Mouse (Mus musculus) right cerebral cortex, adult 2 months (tissue): ENCODE data around the gene Rnf150.
"Not testable (repeated sequence)": the region's sequence is repeated elsewhere in the genome, so short reads cannot be mapped to it uniquely, and the experiment has no call there.

Source experiments
- DNase-seq, 2 experiments: peaks; one replicate each; pipeline ENCODE4 v3.0.0; 2021 to 2022; ENCODE audit warnings: low spot score in 2 of 2

Gene Rnf150

DNA sequence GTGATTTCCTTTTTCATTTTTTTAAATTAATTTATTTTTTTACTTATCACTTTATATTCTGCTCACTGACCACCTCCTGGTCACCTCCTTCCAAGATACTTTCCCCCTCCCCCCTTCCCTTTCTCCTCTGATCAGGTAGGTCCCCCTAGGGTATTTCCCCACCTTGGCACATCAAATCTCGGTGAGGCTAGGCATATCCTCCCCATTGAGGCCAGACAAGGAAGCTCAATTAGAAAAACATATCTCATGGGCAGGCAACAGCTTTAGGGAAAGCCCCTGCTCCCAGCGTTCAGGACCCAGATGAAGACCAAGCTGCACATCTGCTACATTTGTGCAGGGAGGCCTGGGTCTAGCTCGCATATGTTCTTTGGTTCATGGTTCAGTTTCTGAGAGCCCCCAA is 211.1 kb downstream of the Rnf150 start:
- no peak for DNase-seq

GRCm38 (mm10) chr8:83076621-83077020 is 213.5 kb downstream of the Rnf150 start:
- DNase-seq: no peak

- DNase-seq: no peak
These were observed 214.2 kb downstream of the Rnf150 start for GRCm38 (mm10) chr8:83077329-83077728.

GRCm38 (mm10) chr8:83078701-83079533 is 215.8 kb downstream of the Rnf150 start:
- DNase-seq: no peak

- DNase-seq: no peak
These were observed 216.3 kb downstream of the Rnf150 start for GRCm38 (mm10) chr8:83079534-83079844.

- DNase-seq: no peak
These were observed 218.1 kb downstream of the Rnf150 start for GRCm38 (mm10) chr8:83081266-83081665.

GRCm38 (mm10) chr8:83081806-83082205 is 218.7 kb downstream of the Rnf150 start:
- DNase-seq: not testable (repeated sequence)

DNA sequence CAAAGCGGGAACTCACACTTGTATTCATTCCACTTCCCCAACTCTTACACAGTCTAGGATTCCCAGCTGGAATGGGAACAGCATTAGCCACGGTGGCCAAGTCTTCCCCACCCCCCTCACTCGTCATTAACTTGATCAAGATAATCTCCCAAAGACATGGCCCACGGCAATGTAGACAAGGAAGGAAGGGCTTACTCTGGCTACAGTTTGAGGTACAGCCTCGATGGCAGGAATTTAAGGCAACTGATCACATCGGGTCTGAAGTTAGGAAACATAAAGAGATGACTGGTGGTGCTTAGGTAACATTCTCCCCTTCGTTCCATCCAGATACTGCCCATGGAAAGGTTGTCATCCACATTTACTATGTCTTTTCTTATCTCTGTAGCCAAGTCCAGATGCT is 219.1 kb downstream of the Rnf150 start:
- no peak for DNase-seq

DNA sequence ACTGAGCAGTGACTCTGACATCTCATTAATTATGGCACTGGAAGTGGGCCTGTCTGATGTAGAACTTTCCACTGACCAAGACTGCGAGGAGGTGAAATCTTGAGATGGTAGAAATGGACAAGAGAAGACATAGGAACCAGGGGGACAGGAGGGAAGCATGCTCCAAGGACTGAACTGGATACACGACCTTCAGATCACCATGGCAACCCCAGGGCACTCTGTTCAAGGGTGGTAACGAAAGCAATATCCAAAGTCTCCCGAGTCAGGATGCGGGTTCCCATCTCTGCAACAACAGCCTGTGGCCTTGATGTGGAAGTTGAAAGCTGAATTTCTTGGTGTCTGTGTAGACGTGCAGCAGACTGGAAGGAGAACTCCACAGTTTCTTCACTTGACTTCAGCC is 220.3 kb downstream of the Rnf150 start:
- no peak for DNase-seq

DNA sequence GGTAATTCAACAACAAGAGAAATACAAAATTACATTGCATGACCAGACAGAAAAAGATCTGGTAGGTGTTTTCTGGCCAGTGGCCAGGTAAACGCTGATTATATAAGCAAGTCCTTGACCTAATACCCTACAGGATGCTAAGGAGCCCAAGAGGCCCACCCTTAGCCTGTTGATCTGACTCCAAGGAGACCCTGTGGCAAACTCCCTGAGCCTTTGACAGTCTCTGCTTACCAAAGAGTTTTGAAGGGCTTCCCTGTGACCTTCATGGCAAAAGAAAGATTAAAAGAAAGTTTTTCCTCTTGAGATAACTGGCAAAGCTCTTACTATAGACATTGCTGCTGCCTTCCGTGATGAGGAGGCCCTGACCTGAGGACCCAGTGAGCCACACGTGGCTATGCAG is 222.4 kb downstream of the Rnf150 start:
- DNase-seq: no peak

DNA sequence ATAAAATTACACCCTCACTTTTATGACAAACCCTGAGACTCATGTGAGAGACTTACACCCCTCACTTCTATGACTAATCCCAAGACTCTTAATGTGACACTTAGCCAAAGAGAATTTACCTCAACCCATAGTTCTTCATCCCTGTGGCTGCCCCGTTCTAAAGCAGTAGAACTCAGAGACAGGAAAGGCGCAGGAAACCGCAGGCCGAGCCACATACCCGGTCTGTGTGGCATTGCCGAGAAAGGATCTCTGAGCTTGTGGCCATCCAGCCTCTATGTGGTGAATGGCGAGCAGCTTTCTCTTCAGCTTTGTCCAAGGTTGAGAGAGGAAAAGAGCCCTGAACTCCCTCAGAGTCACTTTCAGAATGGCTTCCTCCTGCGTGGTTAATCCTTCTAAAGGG is 223.5 kb downstream of the Rnf150 start:
- DNase-seq: no peak

DNA sequence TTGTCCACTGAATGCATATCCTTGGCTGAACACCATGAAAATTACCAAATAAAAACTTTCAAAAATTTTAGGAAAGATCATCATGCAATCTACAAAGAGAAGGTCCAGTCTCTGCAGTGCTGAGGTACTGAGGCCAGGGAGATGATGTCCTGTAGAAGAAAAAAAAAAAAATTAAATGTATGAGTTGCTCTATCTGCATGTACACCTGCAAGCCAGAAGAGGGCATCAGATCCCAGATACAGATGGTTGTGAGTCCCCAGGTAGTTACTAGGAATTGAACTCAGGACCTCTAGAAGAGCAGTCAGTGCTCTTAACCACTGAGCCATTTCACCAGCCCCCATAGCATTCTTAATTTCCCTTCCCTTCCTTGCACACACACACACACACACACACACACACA is 224.4 kb downstream of the Rnf150 start:
- no peak for DNase-seq

GRCm38 (mm10) chr8:83088156-83088555 is 225.0 kb downstream of the Rnf150 start:
- no peak for DNase-seq

DNA sequence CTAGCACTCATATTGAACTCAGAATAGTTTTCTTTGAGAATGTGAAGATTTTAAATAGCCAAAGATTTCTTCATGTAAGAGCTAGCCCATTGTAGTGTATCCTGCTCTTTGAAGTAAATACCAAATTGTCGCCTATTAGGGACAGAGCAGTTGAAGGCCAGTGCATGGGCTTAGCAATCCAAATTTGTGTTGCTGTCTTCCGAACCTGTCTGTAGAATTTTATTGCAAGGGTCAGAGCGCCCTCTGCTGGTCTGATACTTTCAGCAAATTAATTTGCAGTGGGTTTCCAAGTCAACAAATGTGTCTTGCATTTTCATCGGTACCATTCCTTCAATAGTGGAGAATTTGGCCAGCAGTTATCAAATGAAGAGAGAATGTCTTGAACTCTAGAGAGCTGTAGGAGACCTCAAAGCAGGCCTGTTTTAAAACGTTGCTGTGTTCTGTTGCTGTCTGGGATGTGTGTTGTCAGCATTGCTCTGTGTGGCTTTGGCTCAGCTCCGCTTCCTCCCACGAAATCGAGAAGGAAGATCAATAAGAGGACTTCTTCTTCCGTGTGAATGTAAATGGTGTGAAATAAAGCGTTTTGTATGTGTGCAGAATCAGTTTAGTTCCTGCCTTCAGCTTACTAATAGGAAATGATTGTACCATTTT is 226.3 kb downstream of the Rnf150 start:
- DNase-seq: peak; percentile 95 to 97

DNA sequence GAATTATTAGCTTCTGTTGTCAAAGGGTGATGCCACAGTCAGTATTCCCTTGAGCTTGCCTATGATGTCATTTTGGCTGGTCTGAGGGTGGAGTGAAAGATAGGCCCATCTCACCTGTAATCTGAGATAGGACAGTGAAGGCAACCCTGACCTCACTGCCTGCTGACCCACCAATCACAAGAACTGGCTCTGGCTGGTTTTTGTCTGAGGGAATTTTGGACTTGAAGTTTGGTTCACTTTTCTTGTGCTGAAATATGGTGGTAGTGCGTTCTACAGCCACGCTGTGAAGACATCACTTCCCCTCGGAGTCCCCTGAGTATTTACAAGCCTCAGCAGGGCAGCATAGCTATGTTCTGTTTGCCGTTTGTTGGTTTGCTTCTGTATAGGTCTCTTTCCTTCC is 227.3 kb downstream of the Rnf150 start:
- DNase-seq: no peak

GRCm38 (mm10) chr8:83100041-83100440 is 236.9 kb downstream of the Rnf150 start:
- DNase-seq: peak in 1 of 2 experiments; percentile 47

DNA sequence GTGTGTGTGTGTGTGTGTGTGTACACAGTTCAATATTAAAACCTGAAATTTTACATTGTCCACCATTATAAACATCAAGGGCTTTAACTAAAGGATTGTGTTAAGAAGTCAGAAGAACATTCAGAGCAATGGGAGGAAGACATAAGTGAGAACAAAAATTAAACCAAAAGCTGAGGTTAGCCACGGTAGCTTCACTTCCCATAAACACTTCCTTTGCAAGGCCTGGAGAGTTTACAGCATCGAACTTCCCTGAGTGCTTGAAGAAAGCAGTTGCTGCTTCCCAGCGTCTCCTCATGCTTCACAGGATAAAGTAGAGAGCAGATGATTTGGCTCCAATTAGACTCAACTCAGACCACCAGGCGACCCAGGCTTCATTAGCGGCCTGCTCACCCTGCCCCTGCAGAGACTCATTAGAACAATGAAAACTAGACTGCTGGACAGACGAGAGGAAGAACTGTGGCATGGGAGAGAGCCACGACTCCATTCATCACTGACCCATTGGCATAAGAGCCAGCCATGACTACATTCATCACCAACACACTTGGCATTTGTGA is 239.9 kb downstream of the Rnf150 start:
- DNase-seq: no peak

DNA sequence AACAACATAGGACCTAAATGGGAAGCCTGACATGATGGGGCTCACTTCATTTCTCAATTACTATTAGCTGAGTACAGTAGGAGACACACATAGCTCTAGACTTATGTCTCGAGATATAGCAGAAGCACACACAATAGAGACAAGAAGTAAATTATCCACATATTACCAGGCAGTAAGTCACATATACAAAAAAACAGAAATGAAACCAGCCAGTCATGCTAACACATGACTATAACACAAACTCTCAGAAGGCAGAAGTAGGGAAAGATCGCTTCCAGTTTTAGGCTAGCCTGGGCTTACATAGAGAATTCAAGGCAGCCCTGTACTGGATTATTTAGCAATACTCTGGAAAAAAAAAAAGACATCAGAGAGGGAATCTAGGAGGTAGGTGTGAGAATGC is 240.8 kb downstream of the Rnf150 start:
- no peak for DNase-seq

DNA sequence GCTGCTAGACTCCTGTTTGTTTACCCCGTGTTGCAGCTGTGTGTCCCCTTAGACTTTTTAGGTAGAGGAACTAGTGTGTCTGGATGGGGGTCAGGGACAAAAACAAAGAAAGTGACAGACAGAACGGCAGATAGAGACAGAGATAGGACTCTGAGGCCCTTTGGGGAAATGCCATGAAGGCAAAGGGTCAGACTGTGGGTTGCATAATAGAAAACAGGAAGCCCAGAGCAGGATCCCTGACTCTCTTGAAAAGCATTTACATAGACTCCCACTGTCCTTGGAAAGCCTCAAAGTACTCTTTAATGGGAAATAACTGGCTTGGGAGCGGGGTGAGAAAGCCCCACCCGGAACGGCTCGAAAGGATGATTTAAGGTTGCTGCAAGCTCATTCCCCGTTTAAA is 246.6 kb downstream of the Rnf150 start:
- DNase-seq: no peak

DNA sequence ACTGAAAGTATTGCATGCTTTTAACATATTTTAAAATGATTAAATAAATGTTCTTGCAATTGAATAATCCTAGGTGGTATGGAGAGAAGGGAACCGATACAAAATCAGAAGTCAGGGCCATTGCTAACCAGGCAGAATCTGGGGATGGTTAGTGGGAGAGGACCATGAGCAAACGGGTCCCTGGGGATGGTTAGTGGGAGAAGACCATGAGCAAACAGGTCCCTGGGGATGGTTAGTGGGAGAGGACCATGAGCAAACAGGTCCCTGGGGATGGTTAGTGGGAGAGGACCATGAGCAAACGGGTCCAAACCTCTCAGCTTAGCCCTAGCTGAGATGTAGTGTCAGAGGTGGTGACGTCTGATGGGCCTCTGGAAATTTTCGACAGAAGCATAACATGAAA is 247.0 kb downstream of the Rnf150 start:
- no peak for DNase-seq

DNA sequence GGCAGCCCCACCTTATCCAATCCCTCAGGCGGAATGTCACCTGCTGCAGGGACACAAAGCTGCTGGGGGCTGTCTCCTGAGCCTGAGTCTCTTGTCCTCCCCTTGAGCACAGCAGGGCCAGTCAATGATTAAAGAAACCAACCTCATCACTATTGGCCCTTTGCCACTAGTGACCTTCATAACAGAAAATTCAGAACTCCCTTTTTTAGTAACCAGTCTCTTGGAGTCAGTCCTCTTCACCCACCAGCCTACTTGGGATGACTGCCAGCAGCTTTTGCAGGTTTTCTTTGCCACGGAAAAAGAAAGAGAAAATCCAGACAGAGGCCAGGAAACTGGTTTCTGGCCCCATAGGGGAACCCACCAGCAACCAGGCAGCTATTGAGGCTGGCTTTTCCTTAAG is 271.9 kb downstream of the Rnf150 start:
- DNase-seq: no peak

DNA sequence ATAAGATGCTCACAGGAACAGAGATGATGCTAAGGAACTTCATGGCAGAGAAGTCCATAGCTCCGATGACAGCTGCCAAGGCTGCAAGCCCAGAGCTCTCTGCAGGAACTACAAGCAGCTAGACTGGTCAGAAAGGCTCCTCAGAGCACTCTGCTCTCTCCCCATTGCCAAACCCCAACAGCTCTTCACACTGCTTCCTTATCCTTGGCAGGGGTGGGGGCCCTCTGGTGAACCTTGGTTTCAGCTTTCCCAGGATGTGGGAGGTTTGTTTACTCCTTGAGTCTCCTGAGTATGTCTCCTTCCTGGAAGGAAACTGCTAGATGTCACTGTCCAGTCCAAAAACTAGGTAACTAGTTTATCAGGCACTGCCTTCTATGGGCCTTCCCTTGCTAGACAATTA is 276.9 kb downstream of the Rnf150 start:
- no peak for DNase-seq

DNA sequence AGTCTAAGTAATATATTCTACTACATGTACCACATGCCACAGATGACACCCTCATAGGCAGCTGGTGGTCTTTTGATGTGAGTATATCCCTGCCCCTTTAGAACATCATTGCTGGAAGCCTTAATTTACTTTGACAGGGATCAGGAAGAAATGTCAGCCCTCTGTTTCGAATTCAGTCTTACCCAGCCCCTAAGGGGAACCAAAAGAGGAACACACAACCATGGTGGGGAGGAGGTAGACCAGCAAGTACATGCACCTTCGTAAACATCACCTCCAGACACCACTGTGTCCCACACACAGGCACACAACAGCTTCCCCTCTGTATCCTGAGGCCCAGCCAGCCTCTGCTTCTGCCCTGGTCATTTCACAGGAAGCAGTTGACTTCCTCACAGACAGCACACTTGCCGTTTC is 277.6 kb downstream of the Rnf150 start:
- DNase-seq: no peak
